Mouse (Mus musculus): Measurements from ENCODE around the gene Slc28a1.

- TF ChIP-seq POLR2A (IDR thresholded peaks at IDR 0.05; ENCODE audit: control insufficient read depth, low read depth, low read length): no peak
- no peak for TF ChIP-seq CTCF (IDR thresholded peaks at IDR 0.05; ENCODE audit: control insufficient read depth, insufficient read depth, insufficient replicate concordance, low read depth, low read length)
Observed at GRCm38 (mm10) chr7:81161666-81162065, 47.1 kb downstream of the Slc28a1 start.

Measured in testis, adult 2 months (tissue).